Mouse (Mus musculus) midbrain, embryonic 13.5 days (tissue): Measurements from ENCODE around the gene Zc3h18. TPM values are rescaled to one million over a fixed set of nuclear protein-coding genes. Genes with fewer than 3 reads are reported as not detected.

ENCODE experiments used
- ATAC-seq: fragments of 200-750 bp; cut with Nextera tagmentation; 2 replicates; pipeline ENCODE4 v1.8.0; 2017; ENCODE audit warnings: mild to moderate bottlenecking, moderate TSS enrichment, moderate library complexity
- H3K27ac ChIP-seq: fragments of 300-500 bp; sonication (generic); 2 replicates; pipeline ENCODE4 v1.5.1; 2015; ENCODE audit warnings: inconsistent platforms, mild to moderate bottlenecking, moderate library complexity
- H3K27me3 ChIP-seq: fragments of 300-500 bp; sonication (generic); 2 replicates; pipeline ENCODE4 v1.6.1; 2015; ENCODE audit warnings: mild to moderate bottlenecking, inconsistent platforms
- H3K36me3 ChIP-seq: fragments of 300-500 bp; sonication (generic); 2 replicates; pipeline ENCODE4 v1.6.1; 2015; ENCODE audit warnings: mild to moderate bottlenecking, inconsistent platforms
- H3K4me1 ChIP-seq: fragments of 300-500 bp; sonication (generic); replicated peaks from 2 replicates; pipeline ENCODE4 v1.6.1; 2015; ENCODE audit warnings: inconsistent platforms
- H3K4me2 ChIP-seq: fragments of 300-500 bp; sonication (generic); replicated peaks from 2 replicates; pipeline ENCODE4 v1.6.1; 2015; ENCODE audit warnings: moderate library complexity, mild to moderate bottlenecking, inconsistent platforms
- H3K4me3 ChIP-seq: fragments of 300-500 bp; sonication (generic); replicated peaks from 2 replicates; pipeline ENCODE4 v1.5.1; 2015; ENCODE audit warnings: mild to moderate bottlenecking, inconsistent platforms
- H3K9ac ChIP-seq: fragments of 300-500 bp; sonication (generic); replicated peaks from 2 replicates; pipeline ENCODE4 v1.6.1; 2015; ENCODE audit warnings: mild to moderate bottlenecking, inconsistent platforms
- H3K9me3 ChIP-seq: fragments of 300-500 bp; sonication (generic); 2 replicates; pipeline ENCODE4 v1.6.1; 2016; ENCODE audit warnings: mild to moderate bottlenecking, inconsistent platforms
- WGBS: fragments of 180-500 bp; shearing (Covaris S2); methylation state at CpG from one replicate; pipeline ENCODE4 v1.1.7; 2015; 5-methylcytosine and 5-hydroxymethylcytosine counted together
- polyA plus RNA-seq: library from polyadenylated mRNA; unstranded; fragments of >200 nt; fragmentation: Nextera tagmentation; extraction: Ambion mirVana; gene quantifications from 2 replicates; pipeline ENCODE4 v1.2.1, GENCODE M21; 2015

The Zc3h18 gene
- polyA plus RNA-seq, 1 experiment from 2014 or later: 44.9 TPM

GRCm38 (mm10) chr8:122338852-122339251 is 37.6 kb upstream of the Zc3h18 start:
- peaks cover 32% of the 10 kb centered on the region for H3K4me1 ChIP-seq
- no peak overlapping the region for H3K4me2 ChIP-seq
- H3K27ac ChIP-seq: no peak overlapping the region
- no peaks in the 10 kb centered on the region for H3K36me3 ChIP-seq
- H3K9me3 ChIP-seq: no peaks in the 10 kb centered on the region
- H3K9ac ChIP-seq: no peak overlapping the region
- 41% methylated on average over 6 of the region's 6 CpGs for WGBS
- no peak overlapping the region for H3K4me3 ChIP-seq
- H3K27me3 ChIP-seq: peaks cover 86% of the 10 kb centered on the region
- ATAC-seq: no peak

GRCm38 (mm10) chr8:122340761-122341160 is 35.6 kb upstream of the Zc3h18 start:
- H3K27me3 ChIP-seq: peaks cover 83% of the 10 kb centered on the region

GRCm38 (mm10) chr8:122341790-122342189 is 34.6 kb upstream of the Zc3h18 start:
- 90% methylated on average over 6 of the region's 6 CpGs for WGBS
- Histone ChIP-seq H3K27me3 (peaks cover 75% of the 10 kb centered on the region), H3K4me3 (no peak overlapping the region), H3K9me3 (no peaks in the 10 kb centered on the region), H3K9ac (no peak overlapping the region), H3K4me2 (no peak overlapping the region), H3K4me1 (peaks cover 22% of the 10 kb centered on the region), H3K36me3 (no peaks in the 10 kb centered on the region), H3K27ac (no peak overlapping the region)
- no peak for ATAC-seq

More at GRCm38 (mm10) chr8:122340761-122341160, 35.6 kb upstream of the Zc3h18 start:
- no peaks in the 10 kb centered on the region for H3K36me3 ChIP-seq
- no peaks in the 10 kb centered on the region for H3K9me3 ChIP-seq
- no peak overlapping the region for H3K27ac ChIP-seq
- H3K4me2 ChIP-seq: no peak overlapping the region
- H3K9ac ChIP-seq: no peak overlapping the region
- no peak overlapping the region for H3K4me3 ChIP-seq
- 85% methylated on average over 3 of the region's 3 CpGs for WGBS
- no peak for ATAC-seq
- peaks cover 33% of the 10 kb centered on the region for H3K4me1 ChIP-seq

GRCm38 (mm10) chr8:122342362-122342761 is 34.0 kb upstream of the Zc3h18 start:
- Histone ChIP-seq H3K9me3 (no peaks in the 10 kb centered on the region), H3K9ac (no peak overlapping the region), H3K4me1 (peaks cover 21% of the 10 kb centered on the region), H3K27ac (no peak overlapping the region), H3K4me2 (no peak overlapping the region; the same call in 1 of the 2 replicates), H3K4me3 (no peak overlapping the region), H3K27me3 (peaks cover 72% of the 10 kb centered on the region), H3K36me3 (no peaks in the 10 kb centered on the region)
- no peak for ATAC-seq
- 59% methylated on average over 5 of the region's 5 CpGs for WGBS

- Histone ChIP-seq H3K36me3 (no peaks in the 10 kb centered on the region), H3K4me1 (peaks cover 21% of the 10 kb centered on the region), H3K4me2 (peak overlapping the region; percentile 49), H3K4me3 (0 out of 2 replicates have a peak overlapping the region, but pooled peaks have one; percentile 22), H3K9me3 (no peaks in the 10 kb centered on the region), H3K27me3 (peaks cover 71% of the 10 kb centered on the region), H3K27ac (no peak overlapping the region), H3K9ac (peak overlapping the region; percentile 5)
- WGBS: 7% methylated on average over 9 of the region's 9 CpGs
- 0 out of 2 replicates have a peak, but pooled peaks have one; percentile 25 for ATAC-seq
These were observed 33.6 kb upstream of the Zc3h18 start for GRCm38 (mm10) chr8:122342806-122343209.

GRCm38 (mm10) chr8:122343341-122343740 is 33.1 kb upstream of the Zc3h18 start:
- Histone ChIP-seq H3K4me1 (peaks cover 21% of the 10 kb centered on the region), H3K27me3 (peaks cover 65% of the 10 kb centered on the region), H3K4me3 (peak overlapping the region; percentile 22; the same call in 1 of the 2 replicates), H3K36me3 (no peaks in the 10 kb centered on the region), H3K9me3 (no peaks in the 10 kb centered on the region), H3K4me2 (peak overlapping the region; percentile 49), H3K27ac (no peak overlapping the region), H3K9ac (peak overlapping the region; percentile 24; the same call in 1 of the 2 replicates)
- ATAC-seq: no peak
- WGBS: 4% methylated on average over 11 of the region's 11 CpGs

GRCm38 (mm10) chr8:122343758-122344157 is 32.7 kb upstream of the Zc3h18 start:
- H3K9me3 ChIP-seq: no peaks in the 10 kb centered on the region
- no peak for ATAC-seq
- WGBS: under 1% methylated on average over 14 of the region's 14 CpGs

GRCm38 (mm10) chr8:122344219-122344618 is 32.2 kb upstream of the Zc3h18 start:
- Histone ChIP-seq H3K27ac (no peak overlapping the region), H3K36me3 (no peaks in the 10 kb centered on the region), H3K4me2 (no peak overlapping the region), H3K4me3 (no peak overlapping the region), H3K9me3 (no peaks in the 10 kb centered on the region), H3K4me1 (peaks cover 23% of the 10 kb centered on the region), H3K9ac (no peak overlapping the region), H3K27me3 (peaks cover 60% of the 10 kb centered on the region)
- peak; percentile 48; the same call in 1 of the 2 replicates for ATAC-seq
- WGBS: 5% methylated on average over 2 of the region's 5 CpGs

More at GRCm38 (mm10) chr8:122343758-122344157, 32.7 kb upstream of the Zc3h18 start:
- Histone ChIP-seq H3K4me1 (peaks cover 21% of the 10 kb centered on the region), H3K4me2 (peak overlapping the region; percentile 49), H3K27ac (no peak overlapping the region), H3K36me3 (no peaks in the 10 kb centered on the region), H3K27me3 (peaks cover 63% of the 10 kb centered on the region), H3K9ac (peak overlapping the region; percentile 24; the same call in 1 of the 2 replicates), H3K4me3 (peak overlapping the region; percentile 22)

GRCm38 (mm10) chr8:122345181-122346095 is 31.0 kb upstream of the Zc3h18 start:
- H3K36me3 ChIP-seq: no peaks in the 10 kb centered on the region
- H3K27me3 ChIP-seq: peaks cover 58% of the 10 kb centered on the region
- ATAC-seq: no peak
- H3K27ac ChIP-seq: no peak overlapping the region
- 56% methylated on average over 12 of the region's 12 CpGs for WGBS
- H3K4me3 ChIP-seq: no peak overlapping the region
- no peak overlapping the region for H3K4me2 ChIP-seq
- H3K9me3 ChIP-seq: no peaks in the 10 kb centered on the region
- peaks cover 35% of the 10 kb centered on the region for H3K4me1 ChIP-seq
- no peak overlapping the region for H3K9ac ChIP-seq

GRCm38 (mm10) chr8:122347811-122348552 is 28.4 kb upstream of the Zc3h18 start:
- no peak overlapping the region for H3K9ac ChIP-seq
- no peaks in the 10 kb centered on the region for H3K36me3 ChIP-seq
- peaks cover 37% of the 10 kb centered on the region for H3K4me1 ChIP-seq
- WGBS: 73% methylated on average over 5 of the region's 5 CpGs
- H3K9me3 ChIP-seq: no peaks in the 10 kb centered on the region
- H3K4me2 ChIP-seq: no peak overlapping the region
- no peak overlapping the region for H3K4me3 ChIP-seq
- H3K27ac ChIP-seq: no peak overlapping the region
- no peak for ATAC-seq
- peaks cover 49% of the 10 kb centered on the region for H3K27me3 ChIP-seq

GRCm38 (mm10) chr8:122349357-122350297 is 26.8 kb upstream of the Zc3h18 start:
- Histone ChIP-seq H3K27ac (peak overlapping the region; percentile 40; the same call in 1 of the 2 replicates), H3K4me3 (no peak overlapping the region), H3K4me2 (no peak overlapping the region), H3K4me1 (peaks cover 23% of the 10 kb centered on the region), H3K36me3 (no peaks in the 10 kb centered on the region), H3K27me3 (peaks cover 35% of the 10 kb centered on the region), H3K9me3 (no peaks in the 10 kb centered on the region), H3K9ac (peak overlapping the region; percentile 42; the same call in 1 of the 2 replicates)
- 40% methylated on average over 15 of the region's 15 CpGs for WGBS
- ATAC-seq: peak; percentile 38; the same call in 1 of the 2 replicates
